Mouse (Mus musculus): ENCODE results near the gene Cln5. TPM values are rescaled to one million over a fixed set of nuclear protein-coding genes. Genes with fewer than 3 reads are reported as not detected.

Cln5 gene
- polyA plus RNA-seq, 1 experiment: 25.8 TPM

DNA sequence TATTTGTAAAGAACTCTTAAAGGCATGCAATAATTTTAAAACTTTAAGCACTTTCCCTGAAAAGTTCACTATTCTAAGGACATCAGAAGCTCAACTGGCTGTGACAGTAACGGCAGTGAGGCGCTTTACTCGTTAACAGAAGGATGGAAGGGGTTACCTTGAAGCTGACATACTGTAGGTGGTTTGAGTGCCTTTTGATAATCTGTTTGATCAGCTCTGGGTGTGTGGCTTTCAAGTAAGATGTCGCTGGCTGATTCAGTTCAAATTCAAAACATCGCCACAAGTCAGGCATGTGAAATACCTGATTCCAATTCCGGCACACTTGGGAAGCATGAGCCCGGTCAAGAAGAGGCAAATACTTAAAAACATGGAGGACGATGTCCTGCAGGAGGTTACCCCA lies 25.0 kb downstream of the Cln5 start:
- no peak for DNase-seq
- Histone ChIP-seq H3K27me3 (ENCODE audit: control insufficient read depth, insufficient read depth, low read length) (no peaks in the 10 kb centered on the region), H3K27ac (ENCODE audit: insufficient read depth, low read length) (no peak overlapping the region), H3K4me1 (ENCODE audit: control insufficient read depth, insufficient read depth, low read length) (peaks cover 17% of the 10 kb centered on the region), H3K4me3 (replicated peaks; ENCODE audit: insufficient read depth, low read depth, low read length) (no peak overlapping the region)
- 75% methylated on average over 8 of the region's 8 CpGs for WGBS
- TF ChIP-seq POLR2A (IDR thresholded peaks at IDR 0.05; ENCODE audit: borderline replicate concordance, insufficient read depth, low read length): no peak
- TF ChIP-seq CTCF (IDR thresholded peaks at IDR 0.05; ENCODE audit: borderline replicate concordance, insufficient read depth, low read depth, low read length): no peak

DNA sequence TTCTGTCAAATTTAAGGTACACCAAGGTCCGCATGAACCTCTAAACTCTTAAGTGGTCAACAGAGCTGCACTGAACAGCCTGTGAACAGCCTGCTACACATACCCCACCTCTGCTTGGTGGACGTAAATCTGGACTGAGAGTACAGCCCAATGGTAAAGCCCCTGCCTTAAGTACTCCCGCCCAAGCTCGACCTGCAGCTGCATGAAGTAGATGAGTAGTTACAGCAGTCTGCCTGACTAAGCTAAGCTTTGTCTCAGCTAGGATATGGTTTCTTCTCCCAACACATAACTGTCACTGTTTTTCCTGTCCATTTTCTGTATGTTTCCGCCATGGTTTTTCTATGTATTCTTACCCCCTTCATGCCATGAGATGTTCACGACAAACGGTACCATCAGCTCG lies 25.8 kb downstream of the Cln5 start:
- no peak for DNase-seq
- H3K27ac ChIP-seq (ENCODE audit: insufficient read depth, low read length): no peak overlapping the region
- H3K4me1 ChIP-seq (ENCODE audit: control insufficient read depth, insufficient read depth, low read length): peaks cover 17% of the 10 kb centered on the region
- 86% methylated on average over 8 of the region's 8 CpGs for WGBS
- TF ChIP-seq POLR2A (IDR thresholded peaks at IDR 0.05; ENCODE audit: borderline replicate concordance, insufficient read depth, low read length): no peak
- no peak for TF ChIP-seq CTCF (IDR thresholded peaks at IDR 0.05; ENCODE audit: borderline replicate concordance, insufficient read depth, low read depth, low read length)
- H3K4me3 ChIP-seq (replicated peaks; ENCODE audit: insufficient read depth, low read depth, low read length): peak overlapping the region; percentile 33
- H3K27me3 ChIP-seq (ENCODE audit: control insufficient read depth, insufficient read depth, low read length): no peaks in the 10 kb centered on the region

DNA sequence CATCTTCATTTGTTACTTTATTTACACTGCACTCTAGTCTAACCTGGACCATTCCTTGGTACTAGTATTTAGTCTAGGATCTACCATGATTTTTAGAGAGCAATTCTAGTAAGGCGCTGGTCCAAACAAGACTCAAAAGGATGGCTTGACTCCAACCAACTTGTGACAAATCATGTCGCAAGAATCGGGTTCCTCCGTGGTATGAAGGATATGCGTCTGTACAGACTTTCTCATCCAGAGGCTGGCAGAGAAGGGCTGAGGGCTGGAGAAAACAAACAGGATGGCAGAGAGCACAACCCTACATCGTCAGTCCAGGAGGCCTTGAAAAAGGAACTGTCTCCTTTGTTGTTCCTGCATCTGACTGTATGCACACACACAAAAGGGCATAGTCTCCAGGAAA lies 26.6 kb downstream of the Cln5 start:
- no peak overlapping the region for H3K27ac ChIP-seq (ENCODE audit: insufficient read depth, low read length)
- TF ChIP-seq POLR2A (IDR thresholded peaks at IDR 0.05; ENCODE audit: borderline replicate concordance, insufficient read depth, low read length) (no peak), CTCF (IDR thresholded peaks at IDR 0.05; ENCODE audit: borderline replicate concordance, insufficient read depth, low read depth, low read length) (no peak)
- peaks cover 17% of the 10 kb centered on the region for H3K4me1 ChIP-seq (ENCODE audit: control insufficient read depth, insufficient read depth, low read length)
- H3K27me3 ChIP-seq (ENCODE audit: control insufficient read depth, insufficient read depth, low read length): no peaks in the 10 kb centered on the region
- peak overlapping the region; percentile 5 for H3K4me3 ChIP-seq (replicated peaks; ENCODE audit: insufficient read depth, low read depth, low read length)
- WGBS: 6% methylated on average over 6 of the region's 6 CpGs
- DNase-seq: no peak

DNA sequence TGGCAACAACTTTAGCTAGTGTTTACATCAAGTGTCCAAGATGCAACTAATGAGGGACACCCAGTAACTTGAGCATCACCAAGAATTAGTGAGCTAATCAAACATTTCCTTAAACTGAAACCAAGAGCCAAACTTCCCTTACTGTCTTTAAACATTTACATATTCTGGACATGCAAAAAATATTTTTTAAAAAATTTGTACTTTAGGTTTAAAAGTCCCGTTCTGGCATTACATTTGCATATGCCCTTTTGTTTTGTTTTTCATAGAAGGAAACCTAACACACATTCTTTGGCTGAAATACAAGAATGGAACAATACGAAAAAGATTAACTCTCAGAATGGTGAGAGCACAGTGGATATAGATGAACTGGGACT lies 28.2 kb downstream of the Cln5 start:
- TF ChIP-seq CTCF (IDR thresholded peaks at IDR 0.05; ENCODE audit: borderline replicate concordance, insufficient read depth, low read depth, low read length) (no peak), POLR2A (IDR thresholded peaks at IDR 0.05; ENCODE audit: borderline replicate concordance, insufficient read depth, low read length) (no peak)
- 0 out of 2 replicates have a peak overlapping the region, but pooled peaks have one; percentile 12 for H3K27ac ChIP-seq (ENCODE audit: insufficient read depth, low read length)
- H3K27me3 ChIP-seq (ENCODE audit: control insufficient read depth, insufficient read depth, low read length): no peaks in the 10 kb centered on the region
- H3K4me3 ChIP-seq (replicated peaks; ENCODE audit: insufficient read depth, low read depth, low read length): peak overlapping the region; percentile 89
- peaks cover 17% of the 10 kb centered on the region for H3K4me1 ChIP-seq (ENCODE audit: control insufficient read depth, insufficient read depth, low read length)
- no peak for DNase-seq
- under 1% methylated on average over 2 of the region's 2 CpGs for WGBS

DNA sequence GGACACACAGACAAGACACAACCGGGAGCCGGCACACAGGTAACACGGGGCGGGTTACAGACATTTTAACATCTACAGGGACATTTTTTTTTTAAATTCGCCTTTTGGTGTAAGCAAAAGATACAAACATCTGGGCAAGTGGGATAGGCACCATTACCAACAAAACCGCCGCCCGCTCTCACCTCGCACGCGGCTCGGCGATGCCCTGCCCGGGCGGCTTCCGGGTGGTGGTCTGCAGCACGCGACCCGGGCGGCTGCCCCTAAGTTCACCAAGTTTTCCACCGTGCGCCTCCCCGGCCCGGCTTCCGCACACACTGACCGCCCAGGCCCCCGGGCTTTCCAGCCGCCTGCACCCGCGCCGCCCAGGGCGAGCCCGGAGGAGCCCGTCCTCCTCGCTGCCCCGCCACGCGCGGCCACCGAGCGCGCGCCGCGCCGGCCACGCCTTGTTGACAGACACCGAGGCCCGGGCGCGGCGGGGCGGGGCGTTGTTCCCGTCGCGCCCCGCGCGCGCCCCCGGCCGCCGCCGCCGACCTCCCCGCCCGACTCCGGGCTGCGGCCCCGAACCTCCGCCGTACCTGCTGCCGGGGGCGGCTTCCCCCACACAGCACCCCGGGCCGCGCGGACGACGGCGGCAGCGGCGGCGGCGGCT lies 28.7 kb downstream of the Cln5 start:
- H3K4me3 ChIP-seq (replicated peaks; ENCODE audit: insufficient read depth, low read depth, low read length): peak overlapping the region; percentile 89
- no peaks in the 10 kb centered on the region for H3K27me3 ChIP-seq (ENCODE audit: control insufficient read depth, insufficient read depth, low read length)
- DNase-seq: peak; percentile 85 to 91
- H3K4me1 ChIP-seq (ENCODE audit: control insufficient read depth, insufficient read depth, low read length): peaks cover 17% of the 10 kb centered on the region
- H3K27ac ChIP-seq (ENCODE audit: insufficient read depth, low read length): peak overlapping the region; percentile 99
- TF ChIP-seq POLR2A (IDR thresholded peaks at IDR 0.05; ENCODE audit: borderline replicate concordance, insufficient read depth, low read length): no peak
- TF ChIP-seq CTCF (IDR thresholded peaks at IDR 0.05; ENCODE audit: borderline replicate concordance, insufficient read depth, low read depth, low read length): no peak
- WGBS: under 1% methylated on average over 68 of the region's 86 CpGs

DNA sequence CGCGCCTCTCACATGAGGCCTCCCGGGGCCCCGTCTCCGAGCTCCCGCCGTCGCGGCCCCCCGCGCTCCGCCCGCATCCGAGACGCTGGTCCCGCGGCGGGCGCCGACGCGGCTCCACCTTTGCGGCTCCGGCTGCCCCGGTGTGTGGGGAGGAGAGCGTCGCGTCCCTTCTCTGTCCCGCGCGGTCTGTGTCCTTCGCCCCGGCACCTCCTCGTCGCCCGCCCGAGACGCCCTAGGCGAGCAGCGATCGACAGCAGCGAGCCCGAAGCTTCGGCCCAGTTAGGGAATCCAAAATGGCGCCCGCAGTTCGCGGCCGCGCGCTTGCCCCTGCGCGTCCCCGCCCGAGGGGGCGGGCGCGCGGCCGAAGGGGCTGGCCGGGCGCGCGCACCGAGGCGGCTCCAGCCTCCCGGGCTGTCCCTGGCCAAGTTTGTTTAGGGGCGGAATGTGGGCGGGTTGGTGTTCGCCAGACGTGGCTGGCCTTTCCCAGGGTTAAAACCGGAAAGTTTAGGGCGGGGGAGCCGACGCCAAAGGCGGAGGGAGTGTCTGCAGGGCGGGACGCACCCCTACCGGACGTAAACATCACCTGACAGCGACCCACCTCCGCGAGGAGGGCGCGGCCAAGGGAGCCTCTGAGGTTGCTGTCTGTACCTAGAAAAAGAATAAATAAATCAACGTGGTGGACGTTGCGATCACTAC lies 29.4 kb downstream of the Cln5 start, which contains the start of gene Fbxl3:
Gene Fbxl3 (minus strand): TSS at position 329 of the 696 bp plus-strand sequence.
- WGBS: under 1% methylated on average over 88 of the region's 88 CpGs
- H3K4me1 ChIP-seq (ENCODE audit: control insufficient read depth, insufficient read depth, low read length): peaks cover 17% of the 10 kb centered on the region
- H3K4me3 ChIP-seq (replicated peaks; ENCODE audit: insufficient read depth, low read depth, low read length): peak within 1 kb of the TSS; percentile 89
- TF ChIP-seq POLR2A (IDR thresholded peaks at IDR 0.05; ENCODE audit: borderline replicate concordance, insufficient read depth, low read length) (peak; percentile 40; the same call in 1 of the 2 replicates), CTCF (IDR thresholded peaks at IDR 0.05; ENCODE audit: borderline replicate concordance, insufficient read depth, low read depth, low read length) (no peak)
- H3K27me3 ChIP-seq (ENCODE audit: control insufficient read depth, insufficient read depth, low read length): no peaks in the 10 kb centered on the region
- peak within 1 kb of the TSS; percentile 99 for H3K27ac ChIP-seq (ENCODE audit: insufficient read depth, low read length)
- DNase-seq: peak; percentile 91 to 93

DNA sequence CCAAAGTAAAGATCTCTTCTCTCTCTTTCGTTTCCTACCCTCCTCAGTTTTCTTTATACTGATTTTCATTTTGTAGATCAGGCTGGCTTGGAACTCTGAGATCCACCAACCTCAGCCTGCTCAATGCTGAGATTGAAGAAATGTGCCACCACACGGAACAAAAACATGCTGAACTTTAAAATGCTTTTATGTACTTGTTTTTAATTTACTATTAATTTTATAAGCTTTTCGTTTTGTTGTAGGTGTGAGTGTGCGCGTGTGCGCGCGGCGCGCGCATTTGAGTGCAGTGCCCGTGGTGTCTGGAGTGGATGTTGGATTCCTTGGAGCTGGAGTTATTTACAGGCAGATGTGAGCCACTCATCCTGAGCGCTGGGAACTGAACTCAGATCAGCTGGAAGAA lies 30.3 kb downstream of the Cln5 start:
- Histone ChIP-seq H3K4me3 (replicated peaks; ENCODE audit: insufficient read depth, low read depth, low read length) (no peak overlapping the region), H3K4me1 (ENCODE audit: control insufficient read depth, insufficient read depth, low read length) (peaks cover 14% of the 10 kb centered on the region), H3K27me3 (ENCODE audit: control insufficient read depth, insufficient read depth, low read length) (no peaks in the 10 kb centered on the region), H3K27ac (ENCODE audit: insufficient read depth, low read length) (no peak overlapping the region)
- DNase-seq: no peak
- 79% methylated on average over 13 of the region's 13 CpGs for WGBS
- TF ChIP-seq POLR2A (IDR thresholded peaks at IDR 0.05; ENCODE audit: borderline replicate concordance, insufficient read depth, low read length) (no peak), CTCF (IDR thresholded peaks at IDR 0.05; ENCODE audit: borderline replicate concordance, insufficient read depth, low read depth, low read length) (no peak)

DNA sequence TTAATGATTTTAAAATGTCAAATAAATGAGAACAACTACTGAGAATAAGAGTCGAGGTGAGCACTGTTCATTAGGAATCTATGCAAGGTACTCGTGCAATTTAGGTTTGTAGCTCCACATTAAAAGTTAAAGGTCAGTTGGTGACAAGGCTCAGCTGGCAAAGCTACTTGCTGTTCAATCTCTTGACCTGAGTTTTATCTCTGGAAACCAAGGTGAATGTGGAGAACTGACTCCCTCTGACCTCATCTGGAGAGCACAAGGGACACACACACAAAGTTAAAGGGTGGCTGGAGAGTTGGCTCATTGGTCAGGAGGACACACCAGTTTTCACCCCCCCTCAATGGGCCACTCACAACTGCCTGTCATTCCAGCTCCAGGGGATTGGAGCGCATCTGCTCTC lies 31.2 kb downstream of the Cln5 start:
- no peak for DNase-seq
- no peaks in the 10 kb centered on the region for H3K27me3 ChIP-seq (ENCODE audit: control insufficient read depth, insufficient read depth, low read length)
- TF ChIP-seq POLR2A (IDR thresholded peaks at IDR 0.05; ENCODE audit: borderline replicate concordance, insufficient read depth, low read length): no peak
- no peak for TF ChIP-seq CTCF (IDR thresholded peaks at IDR 0.05; ENCODE audit: borderline replicate concordance, insufficient read depth, low read depth, low read length)
- H3K27ac ChIP-seq (ENCODE audit: insufficient read depth, low read length): no peak overlapping the region
- peaks cover 7% of the 10 kb centered on the region for H3K4me1 ChIP-seq (ENCODE audit: control insufficient read depth, insufficient read depth, low read length)
- 79% methylated on average over 3 of the region's 3 CpGs for WGBS
- no peak overlapping the region for H3K4me3 ChIP-seq (replicated peaks; ENCODE audit: insufficient read depth, low read depth, low read length)

Measured in cerebellum, adult 2 months (tissue).